Mouse (Mus musculus): ENCODE measurements at regions not wholly inside any gene's neighbourhood (a gene's known extent, or its start where the extent isn't known, plus 50 kb on each side); places are given as distances from the start of the nearest gene placed in this dataset.

GRCm38 (mm10) chr6:120614526-120614925, 51.6 kb upstream of the Cecr2 start:
- DNase-seq (ENCODE audit: low spot score in 2 of 2): no peak

DNA sequence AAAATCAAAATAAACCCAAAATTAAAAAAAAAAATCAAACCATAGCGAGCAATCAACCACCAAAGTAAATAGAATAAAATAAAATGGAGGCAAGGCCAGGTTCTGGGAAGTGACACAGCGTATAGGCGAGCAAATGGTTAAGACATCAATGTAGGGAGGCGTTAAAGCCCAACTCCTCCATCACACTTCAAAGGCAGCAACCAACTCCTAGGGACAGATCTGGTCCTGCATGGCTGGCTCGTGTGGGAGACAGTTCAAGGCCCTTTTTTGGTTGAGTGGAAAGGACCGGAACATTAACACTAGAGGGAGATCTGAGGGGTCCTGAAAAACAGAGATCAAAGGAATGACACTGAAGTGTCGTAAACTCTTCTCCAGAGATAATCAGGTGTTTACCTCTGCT, 53.8 kb upstream of the Cecr2 start:
- DNase-seq (ENCODE audit: low spot score in 2 of 2): no peak

GRCm38 (mm10) chr6:120609858-120610257, 56.3 kb upstream of the Cecr2 start:
- no peak for DNase-seq (ENCODE audit: low spot score in 2 of 2)

- no peak for DNase-seq (ENCODE audit: low spot score in 2 of 2)
Measured at GRCm38 (mm10) chr6:120605471-120605870, 60.7 kb upstream of the Cecr2 start.

DNA sequence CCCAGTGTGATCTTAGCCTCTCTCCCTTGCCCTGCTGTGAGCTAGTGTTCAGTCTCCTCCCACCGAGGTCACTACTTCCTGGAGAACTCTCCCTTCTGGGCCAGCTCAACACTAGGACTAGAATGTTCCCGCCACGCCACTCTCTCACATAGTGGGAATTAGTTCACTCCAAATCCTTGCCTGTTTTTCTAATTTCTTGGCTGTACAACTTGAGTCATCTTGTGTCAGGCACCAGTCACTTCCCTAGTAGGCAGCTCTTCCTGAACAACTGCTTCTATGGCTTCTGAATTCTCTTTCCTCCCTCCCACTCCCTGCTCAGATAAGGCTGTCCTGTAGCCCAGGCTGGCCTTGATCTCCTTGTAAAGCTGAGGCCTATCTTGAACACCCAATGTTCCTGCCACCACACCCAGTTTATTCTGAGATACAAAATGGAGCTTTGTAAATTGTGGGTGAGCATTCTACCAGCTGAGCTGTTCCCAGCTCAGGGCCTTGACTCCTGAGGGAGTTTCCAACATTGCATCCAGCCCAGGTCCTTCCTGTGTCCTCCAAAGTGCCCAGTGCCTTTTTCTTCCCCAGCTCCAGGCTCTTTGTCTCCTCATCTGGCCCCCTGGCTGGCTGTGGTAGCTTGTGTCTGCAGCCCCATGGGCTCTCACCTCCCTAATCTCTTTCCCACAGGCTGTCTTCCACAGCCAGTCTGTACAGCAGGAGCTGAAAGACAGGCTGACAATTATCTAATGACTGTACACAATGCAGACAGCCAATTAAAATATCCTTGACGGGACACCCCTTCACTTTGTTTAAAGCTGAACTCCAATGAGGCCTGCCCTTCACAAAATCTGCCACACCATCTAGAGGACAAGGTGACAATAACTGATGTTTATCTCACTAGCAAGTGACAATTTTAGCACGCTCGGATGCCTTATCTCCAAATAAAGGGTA, 61.9 kb upstream of the Cecr2 start:
- DNase-seq (ENCODE audit: low spot score in 2 of 2): no peak

DNA sequence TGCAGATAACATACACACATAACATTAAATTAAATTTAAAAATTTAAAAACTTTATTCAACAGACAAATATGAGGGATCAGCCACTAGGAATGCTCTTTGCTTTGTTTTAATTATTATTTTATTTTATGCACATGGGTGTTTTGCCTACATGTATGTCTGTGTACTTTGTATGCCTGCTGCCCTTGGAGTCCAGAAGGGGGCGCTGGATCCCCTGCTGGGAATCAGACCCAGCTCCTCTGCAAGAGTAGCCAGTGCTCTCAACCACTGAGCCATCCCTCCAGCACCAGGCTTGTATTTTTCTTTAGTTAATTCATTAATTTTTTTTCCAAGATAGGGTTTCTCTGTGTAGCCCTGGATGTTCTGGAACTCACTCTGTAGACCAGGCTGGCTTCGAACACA, 62.7 kb upstream of the Cecr2 start:
- no peak for DNase-seq (ENCODE audit: low spot score in 2 of 2)

- DNase-seq (ENCODE audit: low spot score in 2 of 2): no peak
Measured at GRCm38 (mm10) chr6:120600376-120600775, 65.8 kb upstream of the Cecr2 start.

DNA sequence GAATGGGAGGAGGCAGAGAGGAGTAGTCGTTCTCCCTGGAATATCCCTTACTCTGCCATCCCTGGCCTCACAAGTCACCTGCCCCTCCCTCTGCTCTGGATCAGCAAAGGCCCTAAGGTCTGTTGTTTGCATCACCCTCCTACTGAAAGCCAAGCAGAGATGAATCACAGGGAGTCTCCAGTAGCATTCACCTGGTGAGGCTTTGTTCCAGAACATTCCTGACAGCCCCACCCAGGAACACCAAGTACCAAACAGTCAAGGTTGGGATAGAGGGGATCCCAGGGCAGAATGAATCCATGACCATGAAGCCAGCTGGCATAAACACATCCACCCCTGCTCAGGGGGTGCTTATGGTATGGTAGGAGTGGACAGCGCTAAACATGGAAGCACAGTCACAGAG, 67.4 kb upstream of the Hdhd5 start:
- DNase-seq (ENCODE audit: low spot score in 2 of 2): no peak

DNA sequence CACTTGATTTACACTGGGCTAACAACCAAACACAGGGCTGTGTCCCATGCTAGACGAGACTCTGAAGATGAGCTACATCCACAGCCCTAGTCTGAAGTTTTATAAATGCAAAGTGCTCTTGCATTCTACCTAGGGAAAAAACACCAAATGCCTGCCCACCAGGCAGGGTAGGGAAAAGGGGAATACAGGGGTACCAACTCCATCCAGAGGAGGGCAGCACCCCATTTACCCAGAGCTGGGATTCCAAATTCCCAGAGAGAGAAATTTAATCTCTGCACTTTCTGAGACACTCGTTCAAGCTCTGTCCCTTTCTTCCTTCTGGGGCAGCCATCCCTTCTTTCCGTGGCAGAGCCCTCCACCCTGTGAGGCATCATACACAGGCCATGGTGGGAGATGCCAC, 66.8 kb upstream of the Hdhd5 start:
- DNase-seq (ENCODE audit: low spot score in 2 of 2): no peak

DNA sequence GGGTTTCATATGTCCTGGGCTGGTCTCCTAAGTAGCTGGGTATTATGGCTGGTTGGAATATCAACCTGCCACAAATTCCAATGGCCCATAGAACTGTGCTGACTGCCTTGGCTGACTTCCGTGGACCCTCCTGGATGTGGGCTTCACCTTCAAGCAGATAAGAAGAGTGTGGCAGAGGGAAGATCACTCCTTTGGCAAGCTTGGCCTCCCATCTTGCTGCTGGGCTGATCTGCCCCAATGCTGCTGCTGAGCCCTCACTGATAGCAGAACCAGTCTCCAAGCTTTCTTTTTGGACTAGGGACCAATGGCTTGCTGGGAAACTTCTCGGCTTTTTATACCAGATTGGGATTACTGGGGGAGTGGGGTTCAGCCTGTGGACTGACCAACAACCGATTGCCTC, 65.6 kb upstream of the Hdhd5 start:
- no peak for DNase-seq (ENCODE audit: low spot score in 2 of 2)

DNA sequence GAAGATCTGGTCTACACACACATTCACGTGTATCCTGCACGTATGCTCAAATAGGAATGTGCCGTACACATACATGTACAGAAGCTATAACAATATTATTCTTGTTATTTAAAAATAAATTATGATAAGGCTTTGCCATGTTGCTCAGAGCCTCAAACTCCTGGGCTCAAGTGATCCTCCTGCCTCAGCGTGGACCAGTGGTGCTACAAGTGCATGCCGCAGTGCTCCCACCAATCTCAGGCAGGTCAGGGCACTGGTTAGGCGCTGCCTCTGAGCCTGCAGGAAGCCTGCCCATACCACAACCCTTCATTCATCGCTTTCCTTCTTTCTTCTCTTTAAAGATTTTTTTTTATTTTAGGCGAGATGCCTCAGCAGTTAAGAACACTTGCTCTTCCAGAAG, 63.3 kb upstream of the Hdhd5 start:
- DNase-seq (ENCODE audit: low spot score in 2 of 2): no peak

GRCm38 (mm10) chr6:120592705-120593104, 61.6 kb upstream of the Hdhd5 start:
- no peak for DNase-seq (ENCODE audit: low spot score in 2 of 2)

DNA sequence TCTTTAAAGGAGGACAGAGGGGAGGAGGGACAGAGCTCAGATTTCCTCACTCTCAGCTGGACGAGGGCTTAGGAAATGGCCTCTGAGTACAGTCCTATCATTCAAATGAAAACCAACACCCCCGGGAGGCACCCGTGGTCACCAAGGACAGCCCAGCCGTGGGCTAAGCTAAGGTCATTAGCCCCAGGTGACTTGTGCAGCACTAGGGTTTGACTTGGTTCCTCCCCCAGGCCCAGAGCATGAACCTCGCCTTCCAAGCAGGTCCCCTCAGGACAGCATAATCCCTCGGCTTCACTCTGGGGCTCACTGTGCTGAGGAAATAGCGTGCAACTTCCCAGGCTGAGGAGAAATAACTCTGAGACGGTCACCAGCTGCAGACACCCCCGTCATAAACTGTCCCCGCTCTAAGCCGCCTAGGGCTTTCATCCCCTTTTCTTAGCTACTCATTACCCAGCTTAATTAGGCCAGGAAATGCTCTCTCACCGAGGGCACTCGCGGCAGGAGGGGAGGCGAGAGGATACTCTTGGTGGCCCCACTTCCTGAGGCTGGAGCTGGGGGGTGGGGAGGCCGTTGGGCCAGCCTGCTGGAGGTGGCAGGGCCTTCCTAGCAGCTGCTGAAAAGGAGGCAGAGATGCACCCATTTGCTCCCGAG, 61.0 kb upstream of the Hdhd5 start:
- peak in 1 of 2 experiments; percentile 17 for DNase-seq (ENCODE audit: low spot score in 2 of 2)

DNA sequence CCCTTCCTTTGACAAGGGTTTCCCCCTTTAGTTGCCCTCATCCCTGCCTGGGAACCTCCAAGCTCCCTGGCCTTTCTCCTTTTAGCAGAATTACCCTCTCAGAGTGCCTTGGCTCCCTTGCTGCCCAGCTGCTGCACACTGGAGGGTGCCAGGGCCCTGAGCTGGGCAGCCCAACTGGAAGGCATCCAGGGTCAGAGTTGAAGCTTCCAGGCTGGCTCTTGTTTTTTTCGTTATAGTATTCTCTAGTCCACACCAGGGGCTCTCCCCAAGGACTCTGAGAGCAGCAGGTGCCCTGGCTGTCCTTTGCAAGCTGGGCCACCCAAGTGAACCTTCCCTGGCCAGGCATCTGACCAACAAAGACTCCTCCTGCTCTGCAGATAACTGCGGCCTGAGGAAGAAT, 59.1 kb upstream of the Hdhd5 start:
- DNase-seq (ENCODE audit: low spot score in 2 of 2): no peak

DNA sequence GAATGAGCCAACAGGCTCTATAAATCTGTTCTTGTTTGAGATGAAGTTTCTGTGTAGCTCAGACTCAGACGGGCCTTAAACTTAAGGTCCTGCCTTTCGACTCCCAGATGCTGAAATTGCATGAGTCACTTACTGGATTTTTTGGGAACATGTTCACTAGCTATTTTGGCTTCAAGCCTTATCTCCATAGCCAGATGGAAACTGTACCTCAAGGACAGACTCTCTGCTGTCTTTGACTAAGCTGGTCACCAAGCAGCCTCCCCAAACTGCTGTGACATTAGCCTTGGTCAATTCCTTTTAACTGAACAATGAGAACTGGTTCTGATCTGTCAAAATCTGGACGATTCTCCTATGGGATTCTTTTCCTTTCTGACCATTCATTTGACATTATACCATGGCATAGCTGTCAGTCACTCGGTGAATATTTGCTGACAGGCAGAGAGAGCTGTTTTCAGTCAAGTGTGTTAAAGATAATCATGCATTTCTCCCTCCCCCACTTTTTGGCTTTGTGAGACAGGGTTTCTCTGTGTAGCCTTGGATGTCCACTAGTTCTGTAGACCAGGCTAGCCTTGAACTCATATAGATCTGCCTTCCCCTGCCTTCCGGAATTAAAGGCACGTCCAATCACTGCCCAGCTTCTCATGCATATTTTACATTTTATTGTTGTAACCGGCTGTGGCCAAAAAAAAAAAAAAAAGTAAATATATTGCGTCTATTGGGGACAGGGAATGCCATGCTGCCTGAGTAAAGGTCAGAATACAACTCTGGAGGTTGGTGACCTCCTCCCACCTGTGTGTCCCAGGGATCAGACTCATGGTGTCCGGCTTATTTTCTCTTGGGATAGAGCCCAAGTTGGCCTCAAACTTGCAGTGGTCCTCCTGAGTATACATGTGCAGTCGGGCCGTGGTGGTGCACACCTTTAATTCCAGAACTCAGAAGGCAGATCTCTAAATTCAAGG, 57.9 kb upstream of the Hdhd5 start:
- DNase-seq (ENCODE audit: low spot score in 2 of 2): no peak

GRCm38 (mm10) chr6:120585941-120586280, 54.8 kb upstream of the Hdhd5 start:
- DNase-seq (ENCODE audit: low spot score in 2 of 2): no peak

GRCm38 (mm10) chr6:120585118-120585940, 54.2 kb upstream of the Hdhd5 start:
- no peak for DNase-seq (ENCODE audit: low spot score in 2 of 2)

DNA sequence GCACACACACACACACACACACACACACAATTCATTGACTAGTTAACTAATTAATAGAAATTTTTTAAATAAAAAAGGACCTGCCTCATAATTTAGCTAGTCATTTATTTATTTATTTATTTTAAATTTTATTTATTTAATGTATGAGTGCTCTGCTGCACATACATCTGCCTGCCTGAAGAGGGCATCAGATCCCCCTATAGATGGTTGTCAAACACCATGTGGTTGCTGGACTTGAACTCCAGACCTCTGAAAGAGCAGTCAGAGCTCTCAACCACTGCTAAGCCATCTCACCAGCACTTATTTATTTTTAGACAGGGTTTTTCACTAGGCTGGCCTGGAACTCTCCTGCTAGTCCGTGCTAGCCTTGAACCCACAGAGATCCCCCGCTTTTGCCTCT, 50.6 kb upstream of the Hdhd5 start:
- no peak for DNase-seq (ENCODE audit: low spot score in 2 of 2)

All from left cerebral cortex, adult 8-10 months (tissue).